Mouse (Mus musculus) bone marrow macrophage, adult 2 months (primary cell): Measurements from ENCODE around the gene Nop2.

Experiments
- CTCF ChIP-seq: IDR thresholded peaks from 2 replicates; pipeline ENCODE4 v1.5.1; 2012; ENCODE audit warnings: low read depth, mild to moderate bottlenecking, low read length, moderate library complexity
- POLR2A ChIP-seq: IDR thresholded peaks from 2 replicates; pipeline ENCODE4 v1.6.1; 2012; ENCODE audit warnings: mild to moderate bottlenecking, low read depth, low read length, borderline replicate concordance

DNA sequence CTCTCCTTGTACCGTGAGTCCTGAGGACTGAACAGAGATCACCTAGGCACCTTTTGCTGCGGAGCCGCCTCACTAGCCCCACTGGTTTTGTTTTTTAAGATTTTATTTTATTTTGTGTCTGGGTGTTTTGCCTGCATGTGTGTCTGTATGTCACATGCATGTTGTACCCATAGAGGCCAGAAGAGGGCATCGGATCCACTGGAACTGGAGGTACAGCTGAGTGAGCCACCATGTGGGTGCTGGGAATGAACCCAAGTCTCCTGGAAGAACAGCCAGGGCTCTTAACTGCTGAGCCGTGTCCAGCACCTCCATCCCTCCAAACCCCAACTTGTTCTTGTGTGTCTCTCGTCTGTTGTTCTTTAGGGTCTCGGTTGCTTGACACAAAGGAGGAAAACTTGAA is 20.8 kb upstream of the Nop2 start:
- TF ChIP-seq CTCF (peak; percentile 37; the same call in 1 of the 2 replicates), POLR2A (no peak)
